Mouse (Mus musculus): ENCODE measurements around the gene Itm2c.

The Itm2c gene

GRCm38 (mm10) chr1:85899388-85899761 is 5.3 kb downstream of the Itm2c start:
- DNase-seq (ENCODE audit: low read depth, low spot score): no peak

GRCm38 (mm10) chr1:85900521-85901333 is 6.6 kb downstream of the Itm2c start:
- DNase-seq (ENCODE audit: low read depth, low spot score): no peak

- no peak for DNase-seq (ENCODE audit: low read depth, low spot score)
These were observed 7.5 kb downstream of the Itm2c start for GRCm38 (mm10) chr1:85901516-85902107.

- DNase-seq (ENCODE audit: low read depth, low spot score): no peak
These were observed 8.1 kb downstream of the Itm2c start for GRCm38 (mm10) chr1:85902108-85902561.

- no peak for DNase-seq (ENCODE audit: low read depth, low spot score)
These were observed 12.8 kb downstream of the Itm2c start for GRCm38 (mm10) chr1:85906892-85907291.

GRCm38 (mm10) chr1:85908754-85909590 is 14.9 kb downstream of the Itm2c start:
- peak; percentile 33 for DNase-seq (ENCODE audit: low read depth, low spot score)

GRCm38 (mm10) chr1:85913078-85913755 is 19.1 kb downstream of the Itm2c start:
- DNase-seq (ENCODE audit: low read depth, low spot score): no peak

- no peak for DNase-seq (ENCODE audit: low read depth, low spot score)
These were observed 21.8 kb downstream of the Itm2c start for GRCm38 (mm10) chr1:85915890-85916289.

GRCm38 (mm10) chr1:85916830-85917450 is 22.9 kb downstream of the Itm2c start:
- DNase-seq (ENCODE audit: low read depth, low spot score): peak; percentile 49

- no peak for DNase-seq (ENCODE audit: low read depth, low spot score)
These were observed 25.5 kb downstream of the Itm2c start for GRCm38 (mm10) chr1:85919621-85920020.

GRCm38 (mm10) chr1:85921725-85922124 is 27.6 kb downstream of the Itm2c start:
- peak; percentile 8 for DNase-seq (ENCODE audit: low read depth, low spot score)

GRCm38 (mm10) chr1:85922127-85922864 is 28.2 kb downstream of the Itm2c start:
- no peak for DNase-seq (ENCODE audit: low read depth, low spot score)

GRCm38 (mm10) chr1:85922865-85923211 is 28.8 kb downstream of the Itm2c start:
- no peak for DNase-seq (ENCODE audit: low read depth, low spot score)

- DNase-seq (ENCODE audit: low read depth, low spot score): no peak
These were observed 31.1 kb downstream of the Itm2c start for GRCm38 (mm10) chr1:85925183-85925582.

GRCm38 (mm10) chr1:85928057-85928687 is 34.1 kb downstream of the Itm2c start, which contains the start of gene 4933407L21Rik:
Gene 4933407L21Rik (plus strand): TSS chr1:85928483.
- no peak for DNase-seq (ENCODE audit: low read depth, low spot score)

- DNase-seq (ENCODE audit: low read depth, low spot score): no peak
These were observed 34.6 kb downstream of the Itm2c start for GRCm38 (mm10) chr1:85928688-85929065.

GRCm38 (mm10) chr1:85929406-85929805 is 35.3 kb downstream of the Itm2c start:
- DNase-seq (ENCODE audit: low read depth, low spot score): peak; percentile 65

- no peak for DNase-seq (ENCODE audit: low read depth, low spot score)
These were observed 37.1 kb downstream of the Itm2c start for GRCm38 (mm10) chr1:85931170-85931569.

GRCm38 (mm10) chr1:85933226-85933625 is 39.1 kb downstream of the Itm2c start:
- no peak for DNase-seq (ENCODE audit: low read depth, low spot score)

Measured in ZHBTc4 (cell line).